Mouse (Mus musculus): Measurements from ENCODE around the gene Irgq.
A peak's percentile ranks its signal among the peaks of the same experiment; 100 is the strongest.
"Not testable (repeated sequence)": the region's sequence is repeated elsewhere in the genome, so short reads cannot be mapped to it uniquely, and the experiment has no call there.

Gene Irgq

DNA sequence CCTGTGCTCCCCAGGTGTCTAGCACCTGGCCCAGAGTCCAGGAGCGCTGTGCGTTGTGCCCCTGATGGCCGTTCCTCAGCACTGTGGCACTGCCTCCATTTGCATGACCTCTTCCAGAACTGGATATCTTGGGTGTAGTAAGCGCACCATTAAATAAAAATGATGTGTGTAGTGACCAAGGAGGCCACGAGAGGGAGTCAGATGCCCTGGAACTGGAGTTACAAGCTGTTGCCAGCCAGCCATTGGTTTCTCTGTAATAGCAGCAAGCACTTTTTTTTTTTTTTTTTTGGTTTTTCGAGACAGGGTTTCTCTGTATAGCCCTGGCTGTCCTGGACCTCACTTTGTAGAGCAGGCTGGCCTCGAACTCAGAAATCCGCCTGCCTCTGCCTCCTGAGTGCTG is 14.2 kb upstream of the Irgq start:
- not testable (repeated sequence) for DNase-seq

DNA sequence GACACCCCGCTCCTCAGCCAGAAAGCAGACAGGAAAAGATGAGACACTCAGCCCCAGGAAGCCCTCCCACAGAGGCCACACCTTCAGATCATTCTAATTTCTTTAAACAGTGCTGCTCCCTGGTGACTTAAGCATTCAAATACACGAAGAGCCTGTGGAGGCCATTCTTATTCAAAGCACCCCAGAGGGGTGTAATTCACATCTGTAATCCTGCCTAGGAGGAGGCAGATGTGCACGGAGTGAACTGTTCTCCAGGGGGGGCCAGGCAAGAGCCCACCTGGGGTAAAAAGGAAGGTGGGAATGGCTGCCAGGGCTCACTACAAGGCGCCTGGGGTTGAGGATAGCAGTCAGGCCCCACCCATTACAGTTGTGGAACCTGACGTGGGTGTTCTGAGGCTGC is 13.4 kb upstream of the Irgq start:
- no peak for DNase-seq

DNA sequence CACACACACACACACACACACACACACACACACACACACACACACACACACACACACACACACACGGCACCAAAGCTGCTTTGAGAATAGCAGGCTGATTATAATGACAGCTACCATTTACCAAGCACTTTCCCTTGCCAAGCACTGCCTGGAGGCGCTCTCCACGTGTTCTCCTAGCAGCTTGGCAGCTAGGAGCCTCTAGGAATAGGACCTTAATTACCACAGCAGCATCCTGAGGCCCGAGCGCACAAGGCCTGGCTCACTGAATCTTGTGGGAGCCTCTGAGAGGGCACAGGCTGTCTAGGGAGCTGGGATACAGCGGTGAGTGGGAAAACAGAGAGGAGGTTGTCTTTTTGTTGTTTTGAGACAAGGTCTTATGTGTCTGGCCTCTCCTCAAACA is 12.8 kb upstream of the Irgq start:
- peak; percentile 59 for DNase-seq

DNA sequence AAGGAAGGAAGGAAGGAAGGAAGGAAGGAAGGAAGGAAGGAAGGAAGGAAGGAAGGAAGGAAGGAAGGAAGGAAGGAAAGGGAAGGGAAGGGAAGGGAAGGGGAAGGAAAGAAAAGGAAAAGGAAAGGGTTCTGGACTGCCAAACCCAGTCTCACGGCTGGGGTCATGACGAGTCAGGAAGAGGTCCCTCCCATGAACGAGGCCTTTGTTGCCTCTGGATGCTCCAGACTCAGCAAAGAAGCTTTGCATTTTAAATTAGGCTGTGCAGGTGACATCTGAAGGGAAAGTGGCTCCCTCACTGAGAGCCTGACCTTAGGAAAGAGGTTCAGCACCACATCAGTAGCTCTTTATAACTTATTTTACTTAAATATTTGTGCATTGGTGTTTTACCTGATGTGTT is 11.4 kb upstream of the Irgq start:
- DNase-seq, result no peak

DNA sequence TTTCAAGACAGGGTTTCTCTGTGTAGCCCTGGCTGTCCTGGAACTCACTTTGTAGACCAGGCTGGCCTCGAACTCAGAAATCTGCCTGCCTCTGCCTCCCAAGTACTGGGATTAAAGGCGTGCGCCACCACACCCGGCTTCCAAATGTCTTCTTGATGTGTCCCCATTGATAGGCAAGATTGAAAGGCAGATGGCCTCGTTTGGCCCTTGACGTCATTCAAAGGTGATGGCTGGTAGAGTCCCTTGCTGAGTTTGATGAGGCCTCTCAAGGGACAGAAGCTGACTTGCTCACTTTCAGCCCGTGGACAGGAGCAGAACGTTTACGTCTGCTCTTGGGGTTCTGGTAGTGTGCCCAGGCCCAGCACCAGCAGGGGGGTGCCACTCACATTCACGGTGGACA is 10.4 kb upstream of the Irgq start:
- DNase-seq, result not testable (repeated sequence)

DNA sequence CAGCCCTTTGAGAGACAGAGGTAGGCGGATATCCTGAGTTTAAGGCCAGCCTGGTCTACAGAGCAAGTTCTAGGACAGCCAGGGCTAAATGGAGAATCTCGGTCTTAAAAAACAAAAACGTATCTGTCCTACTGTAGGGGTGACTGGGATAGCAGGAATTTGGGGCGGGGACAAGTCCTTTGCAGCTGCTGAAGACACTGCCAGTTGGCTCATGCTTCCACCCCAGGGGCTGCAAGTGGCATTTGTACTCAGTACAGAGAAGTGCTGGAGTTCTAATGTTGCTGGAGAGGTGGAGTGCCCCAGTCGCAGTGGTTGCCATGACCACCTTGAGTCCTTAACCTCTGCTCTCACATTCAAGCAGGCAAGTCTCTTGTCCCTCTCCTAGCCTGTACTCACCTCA is 7.7 kb upstream of the Irgq start:
- DNase-seq, result no peak

DNA sequence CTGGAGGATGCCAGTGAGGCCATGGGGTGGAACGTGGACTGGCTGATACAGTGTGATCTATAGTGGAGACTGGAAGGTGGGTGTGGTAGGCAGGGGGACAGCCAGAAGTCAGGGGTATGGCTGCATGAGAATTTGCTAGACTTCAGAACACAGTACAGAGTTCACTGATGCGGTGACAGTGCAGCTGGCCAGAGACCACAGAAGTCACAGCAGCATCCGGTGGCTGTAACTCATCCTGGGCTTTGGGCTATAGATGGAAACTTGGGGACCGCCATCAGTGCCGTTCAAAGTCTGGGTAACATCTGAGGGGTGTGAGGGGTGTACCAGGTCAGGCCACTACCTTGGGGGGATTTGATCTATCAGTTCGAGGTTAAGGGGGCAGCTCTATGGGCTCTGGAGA is 6.8 kb upstream of the Irgq start:
- DNase-seq, result no peak

DNA sequence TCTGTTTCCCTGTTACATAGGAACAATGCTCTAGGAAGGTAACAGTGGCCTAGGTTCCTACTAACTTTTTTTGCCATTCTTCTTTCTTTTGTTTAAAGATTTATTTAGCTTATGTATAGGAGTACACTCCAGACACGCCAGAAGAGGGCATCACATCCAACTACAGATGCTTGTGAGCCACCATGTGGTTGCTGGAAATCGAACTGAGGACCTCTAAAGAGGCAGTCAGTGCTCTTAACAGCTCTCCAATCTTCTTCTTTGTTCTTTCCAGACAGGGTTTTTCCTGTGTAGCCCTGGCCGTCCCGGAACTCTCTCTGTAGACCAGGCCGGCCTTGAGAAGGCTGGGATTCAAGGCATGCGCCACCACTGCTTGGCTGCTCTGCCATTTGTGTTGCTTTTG is 5.5 kb upstream of the Irgq start:
- DNase-seq, result no peak

DNA sequence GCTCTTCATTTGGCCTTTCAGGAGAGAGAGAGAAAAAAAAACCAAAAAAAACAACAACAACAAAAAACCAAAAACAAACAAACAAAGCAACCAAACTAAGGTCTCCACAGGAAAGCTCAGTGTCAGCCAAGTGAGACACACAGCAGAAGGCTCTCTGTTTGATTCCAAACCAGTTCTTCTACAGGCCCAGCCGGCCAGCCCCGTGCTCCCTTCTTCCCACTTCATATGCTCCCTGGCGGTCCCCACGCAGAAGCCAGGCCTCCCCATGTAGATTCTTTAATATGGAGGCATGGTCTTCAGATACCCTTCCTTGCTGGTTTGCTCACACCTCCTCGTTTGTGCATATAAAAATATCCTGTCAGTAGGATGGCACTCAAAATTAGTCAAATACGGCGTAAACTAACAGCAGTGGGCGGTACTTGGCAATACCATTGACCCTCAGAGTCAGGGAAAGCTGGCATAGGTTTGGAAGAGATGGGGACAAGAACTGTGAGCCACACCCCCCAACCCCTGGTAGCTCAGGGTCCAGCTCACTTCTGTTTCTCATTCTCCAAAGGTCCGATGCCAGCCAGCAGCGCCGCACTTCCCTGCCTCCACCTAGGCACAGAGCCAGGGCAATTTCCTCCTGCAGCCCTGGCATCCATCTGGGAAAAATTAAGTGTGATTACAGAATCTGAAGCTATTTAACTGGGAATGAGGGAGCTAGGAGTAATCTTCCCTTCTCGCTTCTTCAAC is 4.6 kb upstream of the Irgq start:
- no peak for DNase-seq

DNA sequence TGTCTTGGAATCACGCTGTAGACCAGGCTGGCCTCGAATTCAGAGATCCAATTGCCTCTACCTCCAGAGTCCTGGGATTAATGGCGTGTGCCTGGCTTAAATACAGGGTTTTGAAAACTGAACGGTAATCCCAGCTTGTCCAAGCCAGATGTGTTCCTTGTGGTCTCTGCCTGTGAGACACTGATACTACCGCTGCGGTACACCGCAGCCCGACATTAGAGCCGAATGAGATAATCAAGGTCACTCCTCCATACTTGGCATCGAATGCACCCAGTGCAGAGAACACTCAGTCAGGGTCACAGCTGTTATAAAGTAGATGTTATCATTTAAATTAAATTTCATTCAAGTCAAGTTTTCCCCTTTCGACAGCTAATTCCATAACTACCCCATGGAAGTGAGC is 1.6 kb upstream of the Irgq start:
- DNase-seq, result no peak

DNA sequence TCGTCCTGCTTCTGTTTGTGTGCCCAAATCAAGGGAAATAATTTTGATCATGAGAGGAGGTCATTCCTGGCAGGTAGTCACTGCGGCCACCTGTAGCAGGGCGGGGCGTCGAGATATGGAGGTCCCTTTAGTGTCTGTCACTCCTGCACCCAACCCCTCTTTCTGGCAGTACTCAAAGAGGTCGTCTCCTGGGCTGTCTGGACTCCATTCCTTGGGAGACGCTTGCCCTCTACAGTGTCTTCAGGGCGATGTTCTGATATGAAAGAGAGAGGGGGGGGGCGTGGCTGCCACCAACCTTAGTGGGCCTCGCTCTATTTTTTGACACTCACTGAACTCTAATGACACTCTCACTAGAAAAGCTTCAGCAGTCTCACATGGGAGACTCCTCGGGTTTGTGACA is 909 bp upstream of the Irgq start:
- no peak for DNase-seq

DNA sequence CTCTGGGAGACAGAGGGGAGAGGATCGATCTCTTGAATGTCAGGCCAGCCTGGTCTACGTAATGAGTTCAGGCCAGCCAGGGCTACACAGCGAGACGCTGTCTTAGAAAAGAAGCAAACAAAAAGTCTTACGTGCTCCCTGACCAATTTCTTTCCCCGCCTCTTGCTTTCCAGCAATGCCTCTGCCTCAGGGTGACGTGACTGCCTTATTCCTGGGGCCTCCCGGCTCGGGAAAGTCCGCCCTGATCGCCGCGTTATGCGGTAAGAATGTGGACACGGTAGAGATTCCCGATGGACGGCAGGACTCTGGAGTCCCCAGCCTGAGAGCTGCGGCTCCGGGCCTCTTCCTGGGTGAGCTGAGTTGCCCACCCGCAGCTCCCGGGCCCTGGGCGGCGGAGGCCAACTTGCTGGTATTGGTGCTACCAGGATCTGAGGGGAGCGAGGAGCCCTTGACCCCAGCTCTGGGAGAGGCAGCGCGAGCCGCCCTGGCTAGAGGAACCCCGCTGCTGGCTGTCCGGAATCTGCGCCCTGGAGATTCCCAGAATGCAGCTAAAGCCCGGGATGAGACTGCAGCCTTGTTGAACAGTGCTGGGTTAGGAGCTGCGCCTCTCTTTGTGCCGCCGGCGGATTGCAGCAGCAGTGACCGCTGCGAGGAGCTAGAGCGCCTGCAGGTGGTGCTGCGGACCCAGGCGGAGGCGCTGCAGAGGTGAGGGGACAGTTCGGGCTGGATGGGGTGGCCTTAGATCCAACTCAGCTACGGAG is 902 bp downstream of the Irgq start:
- peak; percentile 84 for DNase-seq

DNA sequence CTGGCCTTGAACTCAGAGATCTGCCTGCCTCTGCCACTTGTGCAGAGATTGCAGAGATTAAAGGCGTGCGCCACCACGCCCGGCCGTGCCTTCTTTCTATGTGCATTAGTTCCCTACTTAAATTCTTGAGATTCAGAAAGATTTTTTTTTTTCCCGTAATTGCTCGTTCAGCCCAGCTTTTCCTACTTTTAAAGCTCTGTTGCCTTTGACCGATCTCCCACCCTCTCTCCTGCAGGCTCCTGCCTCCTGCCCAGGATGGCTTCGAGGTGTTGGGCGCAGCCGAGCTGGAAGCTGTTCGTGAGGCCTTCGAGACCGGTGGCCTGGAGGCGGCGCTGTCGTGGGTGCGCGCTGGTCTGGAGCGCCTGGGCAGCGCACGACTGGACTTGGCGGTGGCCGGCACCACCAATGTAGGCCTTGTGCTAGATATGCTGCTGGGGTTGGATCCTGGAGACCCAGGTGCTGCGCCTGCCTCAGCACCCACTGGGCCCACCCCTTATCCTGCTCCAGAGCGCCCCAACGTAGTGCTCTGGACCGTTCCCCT is 2.6 kb downstream of the Irgq start:
- DNase-seq, result no peak

DNA sequence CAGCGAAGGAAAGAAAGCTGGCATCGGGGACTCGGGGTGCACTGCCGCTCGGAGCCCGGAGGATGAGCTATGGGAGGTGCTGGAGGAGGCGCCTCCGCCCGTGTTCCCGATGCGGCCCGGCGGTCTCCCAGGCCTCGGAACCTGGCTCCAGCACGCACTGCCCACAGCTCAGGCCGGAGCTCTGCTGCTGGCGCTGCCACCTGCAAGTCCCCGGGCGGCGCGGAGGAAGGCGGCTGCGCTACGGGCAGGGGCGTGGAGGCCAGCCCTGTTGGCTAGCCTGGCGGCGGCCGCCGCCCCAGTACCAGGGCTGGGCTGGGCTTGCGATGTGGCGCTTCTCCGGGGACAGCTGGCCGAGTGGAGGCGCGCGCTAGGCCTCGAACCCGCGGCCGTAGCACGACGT is 3.3 kb downstream of the Irgq start:
- no peak for DNase-seq

DNA sequence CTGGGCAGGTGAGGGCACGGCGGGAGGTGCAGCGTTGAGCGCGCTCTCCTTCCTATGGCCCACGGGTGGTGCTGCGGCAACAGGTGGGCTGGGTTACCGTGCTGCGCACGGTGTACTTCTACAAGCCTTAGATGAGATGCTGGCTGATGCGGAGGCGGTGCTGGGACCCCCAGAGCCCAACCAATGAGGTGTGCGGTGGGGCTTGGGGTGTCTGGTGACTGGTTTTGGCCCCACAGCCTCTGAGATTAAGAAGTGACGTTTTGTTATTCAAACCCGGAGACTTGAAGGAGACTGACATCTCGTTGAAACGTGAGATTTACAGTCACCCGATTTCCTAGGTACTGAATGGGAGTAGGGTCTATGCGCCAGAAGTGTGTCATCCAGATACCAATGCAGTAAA is 3.8 kb downstream of the Irgq start:
- no peak for DNase-seq

DNA sequence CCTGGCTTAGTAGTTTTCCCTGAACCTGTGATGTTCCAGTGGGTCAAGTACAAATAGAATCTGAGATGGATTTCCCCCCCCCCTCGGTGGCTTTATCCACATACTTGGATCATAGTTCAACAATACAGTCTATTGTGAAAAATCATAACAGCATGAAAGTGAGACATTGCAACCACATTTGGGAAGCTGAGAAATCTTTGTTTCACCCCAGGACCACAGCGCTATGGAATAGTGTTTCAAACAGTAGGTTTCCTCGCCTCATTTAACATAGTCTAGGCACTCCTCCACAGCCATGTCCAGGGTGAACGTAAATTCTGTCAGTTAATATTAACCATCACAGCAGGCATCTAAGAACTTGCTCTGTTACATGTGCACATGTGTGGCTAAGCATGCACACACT is 6.6 kb downstream of the Irgq start:
- DNase-seq, result peak; percentile 13

DNA sequence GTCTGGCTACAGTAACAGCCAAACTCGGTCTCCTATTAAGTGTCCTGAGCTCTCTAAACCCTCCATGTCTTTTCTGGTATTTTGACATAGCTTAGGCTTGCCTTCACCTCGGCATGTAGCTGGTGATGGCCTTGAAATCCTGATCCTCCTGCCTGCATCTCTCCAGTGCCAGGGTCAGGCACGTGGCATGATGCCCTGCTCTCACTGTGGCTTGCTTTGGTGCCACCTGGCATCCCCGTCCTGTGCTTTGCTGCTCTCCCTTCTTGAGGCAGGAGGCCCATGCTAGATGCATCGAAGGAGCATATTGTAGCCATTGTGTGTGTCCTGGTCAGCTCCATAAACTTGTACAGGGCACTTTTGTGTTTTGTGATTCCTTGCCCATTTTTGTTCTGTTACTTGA is 7.1 kb downstream of the Irgq start:
- DNase-seq, result no peak

DNA sequence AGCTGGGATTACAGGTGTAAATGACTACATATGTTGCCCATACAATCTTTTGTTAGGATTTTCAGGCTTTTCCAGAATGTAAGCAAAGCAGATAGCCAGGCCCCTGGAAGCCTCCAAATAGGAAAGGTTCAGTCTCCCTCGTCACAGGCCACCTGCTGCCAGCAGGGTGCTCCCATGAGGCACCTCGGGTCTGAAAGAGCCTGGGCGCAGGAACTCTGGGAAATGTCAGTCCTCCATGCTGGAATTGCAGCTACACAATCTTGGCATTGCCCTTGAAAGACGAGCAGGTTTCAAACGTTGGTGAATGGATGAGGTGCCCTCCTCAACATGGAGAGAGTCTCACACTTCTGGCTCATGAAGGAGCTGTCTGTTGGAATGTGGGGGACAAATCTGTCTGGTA is 7.7 kb downstream of the Irgq start:
- no peak for DNase-seq

DNA sequence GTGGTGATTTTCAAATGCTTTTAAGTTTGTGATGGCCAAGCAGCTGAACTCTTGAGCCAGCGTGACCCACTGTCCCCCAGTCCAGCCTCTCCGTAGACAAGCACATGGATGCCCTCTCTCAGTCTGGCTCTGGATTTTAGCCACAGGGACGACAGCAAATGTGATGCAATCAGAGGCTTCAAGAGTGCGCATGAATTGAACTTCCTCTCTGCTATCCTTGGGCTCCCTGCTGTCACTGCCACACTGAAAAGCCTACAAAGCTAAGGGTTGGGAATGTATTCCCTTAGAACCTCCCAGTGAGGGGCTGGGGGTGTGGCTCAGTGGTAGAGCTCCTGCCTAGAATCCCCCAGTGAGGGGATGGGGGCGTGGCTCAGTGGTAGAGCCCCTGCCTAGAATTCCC is 8.2 kb downstream of the Irgq start:
- DNase-seq, result no peak

DNA sequence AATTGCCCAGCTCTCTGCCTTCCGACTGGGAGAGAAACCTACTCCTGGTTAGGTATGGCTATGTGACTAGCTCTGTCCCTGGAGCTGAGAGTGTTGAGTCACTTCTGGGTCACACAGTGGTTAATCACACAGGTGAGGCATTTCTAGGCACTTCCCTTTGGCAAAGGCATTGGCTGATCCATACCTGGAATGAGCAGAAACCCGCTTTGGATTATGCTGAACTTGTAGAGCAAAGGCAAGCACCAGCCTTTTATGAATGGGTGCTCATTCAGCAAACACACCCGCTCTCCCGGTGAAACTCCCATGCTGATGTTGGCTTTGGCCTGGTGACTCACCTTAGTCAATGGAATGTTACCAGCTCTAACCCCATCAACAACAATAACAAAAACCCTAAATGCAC is 9.2 kb downstream of the Irgq start:
- DNase-seq, result no peak

DNA sequence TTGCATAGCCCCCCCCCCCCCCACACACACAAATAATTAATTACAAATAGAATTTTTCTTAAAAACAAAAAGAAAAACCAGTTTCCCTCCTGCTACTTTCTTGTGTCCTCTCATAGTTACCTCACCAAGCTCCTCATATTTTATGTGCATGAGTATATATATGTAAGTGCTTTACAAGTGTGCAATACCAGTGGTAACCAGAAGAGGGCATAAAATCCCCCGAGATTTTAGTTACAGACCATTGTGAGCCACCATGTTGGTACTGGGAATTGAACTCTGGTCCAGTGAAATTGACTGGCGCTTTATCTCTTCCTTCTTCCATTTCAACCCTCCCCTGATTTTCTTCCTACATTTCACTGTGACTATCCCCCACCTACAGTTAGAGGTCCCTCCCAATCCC is 14.0 kb downstream of the Irgq start:
- DNase-seq, result peak; percentile 39

DNA sequence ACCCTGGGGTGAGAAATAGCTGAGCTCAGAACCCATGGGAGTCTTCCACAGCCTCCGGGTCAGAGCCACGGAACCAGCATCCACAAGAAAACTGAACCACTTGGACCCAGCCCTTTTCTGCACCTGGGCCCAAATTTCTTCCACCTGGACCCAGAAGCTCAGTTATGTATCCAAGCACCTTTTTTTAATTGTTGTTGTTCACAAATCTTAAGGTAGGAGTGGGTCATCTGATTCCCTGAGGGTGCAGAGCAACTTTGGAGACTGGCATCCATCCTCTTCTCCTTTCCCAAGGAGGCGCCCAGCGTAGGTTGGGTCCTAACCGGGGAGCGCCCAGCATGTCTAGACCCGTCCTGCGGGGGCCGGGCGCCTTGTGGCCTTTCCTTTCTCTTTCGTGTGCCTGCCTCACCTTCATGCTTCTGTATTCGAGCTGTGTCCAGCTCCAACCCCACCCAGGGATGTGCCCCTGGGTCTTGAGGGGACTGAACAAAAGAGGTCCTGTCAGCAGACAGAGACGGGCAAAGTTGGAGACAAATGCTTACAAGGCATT is 15.7 kb downstream of the Irgq start, which contains the start of the genes Pinlyp and Xrcc1:
Gene Pinlyp, minus strand, starts transcription at position 51 of the 547 bp plus-strand sequence.
Gene Xrcc1, plus strand, starts transcription at position 222 of the 547 bp plus-strand sequence.
- no peak for DNase-seq

DNA sequence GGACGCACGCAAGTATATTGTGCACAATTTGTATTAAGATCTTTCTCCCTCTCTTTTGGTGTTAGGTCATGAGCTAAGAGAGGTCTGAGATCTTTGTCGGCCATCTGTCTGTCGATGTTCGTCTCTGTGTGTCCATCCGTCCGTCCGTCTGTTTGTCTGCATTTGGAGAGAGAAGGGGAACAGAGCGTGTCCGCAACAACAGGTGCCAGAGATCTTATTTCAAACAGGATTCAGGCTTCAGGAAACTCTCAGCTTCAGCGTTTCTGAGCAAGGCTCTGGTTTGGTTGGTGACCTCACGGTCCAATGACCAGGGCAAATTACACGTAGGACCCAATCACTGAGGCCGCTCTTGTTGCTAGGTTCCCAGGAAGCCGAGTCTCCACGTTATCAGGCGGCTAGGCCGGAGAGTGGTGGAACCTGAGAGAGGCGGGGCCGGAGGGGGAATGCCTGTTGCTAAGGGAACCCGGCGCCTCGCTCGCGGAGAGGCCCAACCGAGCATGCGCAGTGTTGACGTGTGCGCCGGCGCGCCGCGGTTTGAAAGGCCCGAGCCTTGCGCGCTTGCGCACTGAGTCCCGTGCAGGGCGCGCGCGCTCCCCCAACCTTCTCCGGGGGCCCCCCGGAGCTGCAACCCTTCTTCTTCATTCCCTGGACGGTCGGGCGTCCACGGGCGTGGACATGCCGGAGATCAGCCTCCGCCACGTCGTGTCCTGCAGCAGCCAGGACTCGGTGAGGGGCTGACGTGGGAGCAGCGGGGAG is 16.3 kb downstream of the Irgq start:
- peak; percentile 99 for DNase-seq
